Comparison of ENCODE assay signal across 8 mouse cellular contexts in genomic region chr9:102784329-102785026, GRCm38 (mm10). TPM values are rescaled to one million over a fixed set of nuclear protein-coding genes. Genes with fewer than 3 reads are reported as not detected.
DNase-seq lines count a peak whose midpoint lies in the region; ATAC-seq and TF ChIP-seq lines count a peak whose summit lies in the region.

No protein-coding gene starts in this region.

- peaks cover 12% of the 10 kb centered on the region for H3K27me3 ChIP-seq in CH12.LX (replicated peaks)
- H3K27me3 ChIP-seq in heart, embryonic 13.5 days (replicated peaks) = no peaks in the 10 kb centered on the region
- no peaks in the 10 kb centered on the region for H3K27me3 ChIP-seq in liver, embryonic 14.5 days (ENCODE audit: control insufficient read depth, insufficient read depth, low read length)
- H3K27me3 ChIP-seq in neural tube, embryonic 13.5 days = no peaks in the 10 kb centered on the region

- in situ Hi-C loops in CH12.LX (cut with MboI; ENCODE audit: low pct_ligation_motif_present, low pct_unique_long_range_greater_than_20kb, low sequenced_read_pairs) = no loop called here

- 8% methylated on average over 10 of the region's 10 CpGs for WGBS in heart, embryonic 13.5 days
- 11% methylated on average over 10 of the region's 10 CpGs for WGBS in liver, embryonic 14.5 days (ENCODE audit: insufficient replicate concordance)
- 15% methylated on average over 10 of the region's 10 CpGs for WGBS in neural tube, embryonic 13.5 days

- TF ChIP-seq CTCF in CH12.LX (conservative IDR thresholded peaks at IDR 0.05 in 1 of 2, IDR thresholded peaks at IDR 0.05 in 1 of 2; ENCODE audit: low read depth in 2 of 2, low read length in 2 of 2) = peak; percentile 92 to 95
- TF ChIP-seq CTCF in liver, embryonic 14.5 days (IDR thresholded peaks at IDR 0.05; ENCODE audit: low read depth) = peak; percentile 97

- TF ChIP-seq POLR2A in CH12.LX (IDR thresholded peaks at IDR 0.05; ENCODE audit: low read depth, low read length) = no peak

- H3K9ac ChIP-seq in CH12.LX (ENCODE audit: insufficient read depth, low read depth) = no peak overlapping the region
- H3K9ac ChIP-seq in heart, embryonic 13.5 days = peak overlapping the region; percentile 60; the same call in 1 of the 2 replicates
- no peak overlapping the region for H3K9ac ChIP-seq in liver, embryonic 14.5 days (replicated peaks)
- no peak overlapping the region for H3K9ac ChIP-seq in neural tube, embryonic 13.5 days

- H3K27ac ChIP-seq in CH12.LX (ENCODE audit: insufficient read depth, low read depth) = no peak overlapping the region
- H3K27ac ChIP-seq in heart, embryonic 13.5 days (replicated peaks) = no peak overlapping the region
- no peak overlapping the region for H3K27ac ChIP-seq in liver, embryonic 14.5 days
- H3K27ac ChIP-seq in neural tube, embryonic 13.5 days (replicated peaks) = no peak overlapping the region

- peak; percentile 68 for DNase-seq in CH12.LX (ENCODE audit: extremely low read depth)
- peak; percentile 52 for DNase-seq in c-Kit-negative CD71-positive TER-119-positive erythroid progenitor cells, embryonic 14.5 days (ENCODE audit: low read depth, low spot score)
- DNase-seq in fibroblast of lung, adult 2 months (ENCODE audit: low read depth) = peak; percentile 89
- peak; percentile 93 for DNase-seq in kidney, postnatal 14 days
- DNase-seq in liver, embryonic 14.5 days (ENCODE audit: low read depth in 3 of 3, low spot score in 3 of 3) = peak; percentile 37 to 55 (median 40)
- DNase-seq in telencephalon, adult 2 months (ENCODE audit: low read depth, low spot score) = peak; percentile 40

- peaks cover 0 to 10% of the 10 kb centered on the region in 2 experiments; a peak in 2 of 4 replicates for H3K4me1 ChIP-seq in CH12.LX (ENCODE audit: control insufficient read depth in 1 of 2, insufficient read depth in 2 of 2)
- peaks cover 34% of the 10 kb centered on the region for H3K4me1 ChIP-seq in heart, embryonic 13.5 days
- 0 out of 4 replicates have a peak, but pooled peaks cover 0 to 2% of the 10 kb centered on the region in 2 experiments for H3K4me1 ChIP-seq in liver, embryonic 14.5 days (replicated peaks; ENCODE audit: control insufficient read depth in 2 of 2, insufficient read depth in 2 of 2, low read length in 1 of 2)
- peaks cover under 1% of the 10 kb centered on the region; the same call in 1 of the 2 replicates for H3K4me1 ChIP-seq in neural tube, embryonic 13.5 days (replicated peaks)

- peaks cover 21% of the 10 kb centered on the region for H3K9me3 ChIP-seq in CH12.LX (replicated peaks; ENCODE audit: low read length)
- H3K9me3 ChIP-seq in heart, embryonic 13.5 days = 0 out of 2 replicates have a peak, but pooled peaks cover 3% of the 10 kb centered on the region
- H3K9me3 ChIP-seq in liver, embryonic 14.5 days (ENCODE audit: control insufficient read depth, low read length) = no peaks in the 10 kb centered on the region
- no peaks in the 10 kb centered on the region for H3K9me3 ChIP-seq in neural tube, embryonic 13.5 days

- no peak overlapping the region for H3K4me3 ChIP-seq in CH12.LX (replicated peaks in 1 of 3; ENCODE audit: low read depth in 2 of 3, low read length in 2 of 3, poor library complexity in 1 of 3)
- no peak overlapping the region for H3K4me3 ChIP-seq in heart, embryonic 13.5 days
- no peak overlapping the region for H3K4me3 ChIP-seq in liver, embryonic 14.5 days (ENCODE audit: insufficient read depth in 1 of 2, low read depth in 2 of 2, low read length in 2 of 2)
- no peak overlapping the region for H3K4me3 ChIP-seq in neural tube, embryonic 13.5 days

- no peak overlapping the region for H3K4me2 ChIP-seq in CH12.LX (ENCODE audit: insufficient read depth, low read depth, poor library complexity, severe bottlenecking)
- peak overlapping the region; percentile 36 for H3K4me2 ChIP-seq in heart, embryonic 13.5 days
- no peak overlapping the region for H3K4me2 ChIP-seq in liver, embryonic 14.5 days (ENCODE audit: low read depth)
- no peak overlapping the region for H3K4me2 ChIP-seq in neural tube, embryonic 13.5 days

- dilution Hi-C loops in CH12.LX (cut with MboI; ENCODE audit: extremely low pct_ligation_motif_present, extremely low pct_unique_long_range_greater_than_20kb, low sequenced_read_pairs) = no loop called here

- TF ChIP-seq RAD21 in CH12.LX (IDR thresholded peaks at IDR 0.05; ENCODE audit: low read depth, low read length) = peak; percentile 90

- no peaks in the 10 kb centered on the region for H3K79me2 ChIP-seq in CH12.LX (replicated peaks; ENCODE audit: control insufficient read depth, extremely low read depth, insufficient read depth, poor library complexity, severe bottlenecking)

- no peak for TF ChIP-seq EP300 in CH12.LX (IDR thresholded peaks at IDR 0.05; ENCODE audit: low read length)
- TF ChIP-seq EP300 in liver, embryonic 14.5 days (IDR thresholded peaks at IDR 0.05; ENCODE audit: low read depth) = no peak

- ATAC-seq in heart, embryonic 13.5 days (ENCODE audit: extremely low read depth, insufficient number of reproducible peaks, low FRiP score, low TSS enrichment) = peak; percentile 40; the same call in 1 of the 2 replicates
- no peak for ATAC-seq in liver, embryonic 14.5 days (ENCODE audit: insufficient read depth)
- peak; percentile 78 for ATAC-seq in neural tube, embryonic 13.5 days (ENCODE audit: low read depth)

- no peaks in the 10 kb centered on the region for H3K36me3 ChIP-seq in CH12.LX (replicated peaks in 1 of 2; ENCODE audit: control insufficient read depth in 1 of 2, insufficient read depth in 1 of 2, low read length in 1 of 2)
- no peaks in the 10 kb centered on the region for H3K36me3 ChIP-seq in heart, embryonic 13.5 days
- H3K36me3 ChIP-seq in liver, embryonic 14.5 days (replicated peaks; ENCODE audit: control insufficient read depth, insufficient read depth, low read depth) = no peaks in the 10 kb centered on the region
- no peaks in the 10 kb centered on the region for H3K36me3 ChIP-seq in neural tube, embryonic 13.5 days

TF ChIP-seq in CH12.LX, 34 proteins besides CTCF, POLR2A, EP300 and RAD21:
- TF ChIP-seq ZC3H11A (IDR thresholded peaks at IDR 0.05; ENCODE audit: low read depth, low read length) (peak; percentile 73), NELFE (IDR thresholded peaks at IDR 0.05; ENCODE audit: low read depth, low read length) (peak; percentile 52; the same call in 1 of the 2 replicates), IRF4 (IDR thresholded peaks at IDR 0.05; ENCODE audit: low read depth, low read length) (peak; percentile 48; the same call in 1 of the 2 replicates), MAZ (IDR thresholded peaks at IDR 0.05; ENCODE audit: low read depth, low read length) (no peak), E2F4 (IDR thresholded peaks at IDR 0.05; ENCODE audit: insufficient replicate concordance, low read depth, low read length) (no peak), SMC3 (IDR thresholded peaks at IDR 0.05; ENCODE audit: low read depth, low read length) (peak; percentile 93)

RNA-seq across cellular contexts. Expression of gene Ryk, which starts 50.2 kb away (rescaled TPM):
- total RNA-seq in CH12.LX (2012; rRNA removed) = 12.8 and 13.3 TPM in 2 replicates
- 27.2 and 28.3 TPM in 2 replicates for total RNA-seq in CH12.LX (2014; rRNA removed)
- 16.5 and 21.4 TPM in 2 replicates for polyA plus RNA-seq in CH12.LX (2012; ENCODE audit: insufficient read length, low read depth)
- 9.6 and 10.8 TPM in 2 replicates for polyA plus RNA-seq in heart, embryonic 13.5 days (2015; fragmentation: Nextera tagmentation; extraction: Ambion mirVana)
- polyA plus RNA-seq in liver, embryonic 14.5 days (2012; rRNA removed) = 8.0 and 10.8 TPM in 2 replicates
- polyA plus RNA-seq in liver, embryonic 14.5 days (2014; fragmentation: Nextera tagmentation; extraction: Ambion mirVana) = 4.9 and 6.0 TPM in 2 replicates
- polyA plus RNA-seq in neural tube, embryonic 13.5 days (2015; fragmentation: Nextera tagmentation; extraction: Ambion mirVana) = 11.8 and 11.9 TPM in 2 replicates

Comparison
In these comparisons a context has a peak if more than half of its experiments do, and no peak if none do; other contexts are left out.
1. DNase-seq: peak in every context shown above with its lines; median percentile 93 in kidney, postnatal 14 days; 89 in fibroblast of lung, adult 2 months; 68 in CH12.LX; 52 in c-Kit-negative CD71-positive TER-119-positive erythroid progenitor cells, embryonic 14.5 days; 40 in liver, embryonic 14.5 days; 40 in telencephalon, adult 2 months.